Mouse (Mus musculus) kidney, adult 9 months (tissue): ENCODE results near the gene Shroom3.
A peak's percentile ranks its signal among the peaks of the same experiment; 100 is the strongest.

Experiments
- DNase-seq: peaks from one replicate; pipeline ENCODE4 v3.0.0; 2022

The Shroom3 gene

DNA sequence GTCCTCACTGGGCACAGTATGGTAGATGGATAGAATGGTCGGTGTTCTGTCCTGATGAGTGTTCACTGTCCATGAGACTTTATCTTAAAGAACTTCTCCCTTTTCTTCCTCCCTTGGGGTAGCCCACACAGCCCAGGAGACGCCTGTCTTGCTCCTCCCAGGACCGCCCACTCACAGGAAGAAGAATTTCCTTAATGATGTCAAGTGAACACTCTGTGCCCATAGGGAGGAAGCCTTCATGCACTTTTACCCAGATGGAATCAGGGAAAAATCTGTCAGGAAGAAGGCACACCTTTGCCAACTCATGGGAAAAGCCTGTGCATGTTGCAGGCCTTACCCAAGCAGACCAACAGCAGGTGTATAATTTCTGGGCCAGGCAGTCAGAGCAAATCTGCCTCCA, 174.9 kb downstream of the Shroom3 start:
- no peak for DNase-seq

DNA sequence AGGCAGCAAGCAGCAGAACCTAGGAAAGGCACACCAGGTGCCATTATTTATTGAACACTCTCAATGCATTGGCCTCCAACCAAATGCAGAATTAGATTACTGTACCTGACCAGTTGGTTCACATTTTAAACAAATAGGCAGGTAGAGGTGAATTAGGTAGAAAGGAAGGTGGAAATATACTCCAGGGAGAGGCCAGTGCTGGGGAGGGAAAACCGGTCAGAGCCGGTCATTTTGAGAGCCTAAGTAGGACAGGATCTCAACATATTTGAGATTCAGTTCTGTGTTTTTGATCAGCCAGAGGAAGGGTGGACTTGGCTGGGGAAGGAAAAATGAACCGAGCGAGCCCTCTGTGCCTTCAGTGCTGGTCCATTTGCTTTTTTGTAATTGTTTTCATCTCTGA, 175.3 kb downstream of the Shroom3 start:
- DNase-seq = peak; percentile 66

DNA sequence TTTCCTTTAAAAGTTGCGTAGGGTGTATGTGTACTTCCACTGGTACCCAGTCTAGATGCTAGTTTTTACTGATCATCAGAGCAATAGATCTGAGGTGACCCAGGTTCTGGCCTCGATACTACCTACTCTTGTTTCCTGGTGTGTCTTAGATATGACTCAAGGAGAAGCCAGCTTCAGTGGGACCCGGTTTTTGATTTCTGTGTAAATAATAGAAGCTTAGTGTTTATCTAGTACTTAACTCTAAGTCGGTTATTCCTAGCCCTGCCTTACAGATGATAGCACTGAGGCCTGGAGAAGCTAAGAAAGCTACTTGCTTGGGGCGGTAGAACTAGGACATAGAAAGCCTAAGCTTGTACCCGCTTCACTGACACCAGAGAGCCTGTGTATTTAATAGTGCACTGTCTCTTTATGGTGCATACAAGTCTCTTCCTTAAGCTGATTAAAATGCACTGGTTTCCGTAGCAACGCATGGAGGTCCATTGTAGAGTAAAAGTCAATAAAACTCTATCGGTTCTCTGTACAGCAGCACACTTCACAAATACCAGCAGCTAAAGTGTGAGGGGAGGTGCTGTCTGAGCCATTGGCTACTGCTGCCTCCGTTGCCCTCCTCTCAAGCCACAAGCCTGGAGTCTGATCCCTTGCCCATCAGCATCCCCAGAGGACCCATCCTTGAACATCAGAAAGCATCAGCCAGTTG, 178.3 kb downstream of the Shroom3 start:
- no peak for DNase-seq

DNA sequence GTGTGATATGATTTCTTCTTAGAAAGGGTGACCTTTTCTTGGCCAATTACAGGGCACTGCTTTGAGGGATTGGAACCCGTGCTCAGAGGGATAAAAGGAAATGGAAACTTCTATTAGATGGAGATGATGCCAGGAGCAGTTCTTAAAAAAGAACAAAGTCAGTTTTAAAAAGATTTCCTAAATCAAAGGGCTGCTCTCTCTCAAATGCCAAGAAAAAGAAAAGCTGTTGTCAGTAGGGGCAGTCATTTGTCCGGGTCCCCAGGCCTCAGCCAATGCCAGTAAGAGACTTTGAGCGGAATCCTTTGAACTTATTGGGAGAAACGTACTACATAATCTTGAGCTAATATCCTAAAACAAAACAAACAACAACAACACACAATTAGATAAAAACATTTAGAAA, 181.9 kb downstream of the Shroom3 start:
- DNase-seq = no peak

DNA sequence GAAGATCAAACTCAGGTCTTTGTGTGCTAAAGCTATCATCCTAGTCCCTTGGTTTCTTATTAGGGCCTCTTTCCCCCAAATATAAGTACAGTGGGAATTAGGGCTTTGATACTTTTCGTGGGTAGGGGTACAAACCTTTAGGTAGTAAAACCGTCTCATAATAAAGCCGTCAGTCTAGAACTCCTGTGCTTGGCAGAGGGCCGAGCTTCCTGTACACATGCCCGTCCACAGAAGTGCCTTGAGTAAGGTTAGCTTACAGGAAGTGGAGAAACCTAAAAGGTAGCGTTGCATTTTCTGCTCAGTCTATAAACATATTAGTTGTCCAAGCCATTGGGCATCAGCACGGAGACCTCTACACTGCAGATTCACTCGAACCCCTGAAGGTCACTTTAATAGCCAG, 183.3 kb downstream of the Shroom3 start:
- no peak for DNase-seq

DNA sequence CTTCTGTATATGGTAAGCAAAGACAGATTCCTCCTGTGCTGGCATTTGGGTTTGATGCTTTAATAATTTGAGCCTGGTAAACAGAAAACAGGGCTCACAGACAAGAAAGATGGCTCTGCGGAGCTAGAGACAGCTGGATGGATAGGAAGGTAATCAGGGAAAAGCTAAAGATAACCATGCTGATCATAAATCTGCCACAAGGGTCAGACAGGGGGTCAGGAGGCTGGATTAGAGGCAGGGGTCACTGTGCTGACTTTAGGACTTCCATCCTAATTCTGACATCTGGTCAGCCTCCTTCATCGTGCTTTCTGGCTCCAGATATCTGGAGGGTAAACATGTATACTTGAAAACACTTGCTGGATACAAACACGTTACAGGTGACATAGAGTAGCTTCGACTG, 184.0 kb downstream of the Shroom3 start:
- DNase-seq = no peak

DNA sequence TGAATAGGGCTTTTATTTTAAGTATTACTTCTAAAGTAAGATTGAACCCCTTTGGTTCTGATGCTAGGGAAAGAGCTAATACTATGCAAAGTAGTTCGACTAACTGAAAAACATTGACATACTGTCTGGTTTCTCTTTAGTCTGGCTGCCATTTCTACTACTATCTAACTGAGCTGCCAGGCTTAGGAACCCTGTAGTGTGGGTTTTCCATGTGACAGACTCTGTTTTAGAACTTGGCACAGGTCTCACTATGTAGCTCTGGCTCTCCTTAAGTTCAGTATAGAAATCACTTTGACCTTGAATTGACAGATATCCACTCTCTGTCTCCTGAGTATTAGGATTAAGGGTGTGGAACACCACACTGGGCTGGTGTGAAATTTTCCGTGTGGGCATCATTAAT, 185.0 kb downstream of the Shroom3 start:
- DNase-seq = no peak

DNA sequence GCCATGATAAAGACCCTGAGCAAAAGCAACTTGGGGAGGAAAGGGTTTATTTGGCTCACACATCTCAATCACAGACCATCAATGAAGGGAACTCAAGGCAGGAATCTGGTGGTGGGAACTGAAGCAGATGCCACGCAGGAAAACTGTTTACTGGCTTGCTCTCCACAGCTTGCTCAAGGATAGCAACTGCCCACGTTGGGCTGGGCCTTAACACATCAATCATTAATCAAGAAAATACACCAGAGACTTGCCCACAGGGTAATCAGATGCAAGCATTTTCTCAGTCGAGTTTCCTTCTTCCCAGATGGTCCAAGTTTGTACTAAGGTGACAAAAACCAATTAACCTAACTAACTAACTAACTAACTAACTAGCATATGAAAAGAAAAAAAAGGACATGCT, 187.8 kb downstream of the Shroom3 start:
- peak; percentile 65 for DNase-seq

DNA sequence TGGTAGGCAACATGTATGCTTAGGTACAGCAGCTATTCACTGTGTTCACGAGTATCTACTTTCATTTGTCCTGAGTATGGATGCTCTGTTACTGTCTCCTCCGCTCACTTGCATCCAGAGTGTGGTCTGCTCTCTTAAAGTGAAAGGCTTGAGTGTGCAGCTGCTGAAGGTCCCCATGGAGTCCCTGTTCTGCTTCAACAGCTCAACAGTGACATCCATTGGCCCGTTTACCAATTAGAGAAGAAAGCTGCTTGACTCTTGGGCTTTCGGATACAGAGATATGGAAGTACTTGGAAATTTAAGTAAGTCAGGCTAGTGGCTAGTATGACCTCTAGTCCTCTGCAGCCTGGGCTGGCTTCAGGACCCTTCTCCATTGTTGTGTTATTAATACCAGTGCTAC, 188.9 kb downstream of the Shroom3 start:
- peak; percentile 44 for DNase-seq

DNA sequence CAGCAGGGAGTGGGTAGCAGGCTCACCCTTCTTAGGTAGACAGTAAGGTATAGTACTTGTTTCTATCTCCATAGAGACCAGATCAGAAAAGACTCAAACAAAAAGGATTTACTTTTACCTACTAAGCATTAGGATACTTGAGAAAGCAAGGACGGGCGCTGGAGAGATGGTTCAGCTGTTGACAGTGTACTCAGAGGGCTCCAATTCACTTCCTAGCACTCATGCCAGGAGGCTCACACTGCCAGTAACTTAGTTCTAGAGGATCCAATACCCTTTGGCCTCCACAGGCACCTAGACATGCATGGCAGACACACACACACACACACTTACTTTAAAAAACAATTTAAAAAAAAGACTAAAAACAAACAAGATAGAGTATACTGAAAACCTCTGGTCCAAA, 189.8 kb downstream of the Shroom3 start:
- no peak for DNase-seq

DNA sequence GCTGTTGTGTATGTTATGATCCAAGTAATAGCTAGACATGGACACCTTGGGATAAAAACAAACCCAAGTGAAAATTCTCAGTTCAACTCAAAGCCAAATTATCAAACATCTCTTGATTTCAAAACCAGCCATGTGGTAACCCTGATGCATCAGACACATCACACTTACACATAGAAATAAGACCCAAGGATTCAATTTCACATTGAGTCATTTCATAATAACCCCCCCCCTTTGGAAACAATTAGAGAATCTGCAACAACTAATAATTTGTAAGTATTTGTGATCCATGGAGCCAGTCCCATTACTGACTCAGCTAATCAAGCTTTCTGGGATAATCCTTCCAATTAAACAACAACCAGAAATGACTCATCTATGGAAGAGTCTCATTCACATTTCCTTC, 190.3 kb downstream of the Shroom3 start:
- no peak for DNase-seq

DNA sequence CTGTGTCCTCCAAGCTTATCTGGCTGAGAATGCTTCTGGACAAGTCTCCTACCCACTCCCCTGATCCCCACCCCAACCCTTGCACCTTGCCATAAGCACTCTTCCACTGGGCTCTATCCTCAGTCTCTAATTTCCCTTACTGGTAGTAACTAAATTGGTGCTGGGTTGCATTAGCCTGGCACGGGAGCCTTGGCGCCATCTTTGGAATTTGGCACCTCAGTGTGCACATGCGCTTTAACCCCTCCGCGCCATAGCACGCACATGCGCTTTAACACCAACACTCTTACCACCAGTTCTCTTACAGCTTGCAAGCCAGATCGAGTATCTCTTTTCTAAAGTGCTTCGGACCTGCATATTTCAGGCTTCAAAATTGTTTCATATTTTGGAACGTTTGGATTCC, 192.6 kb downstream of the Shroom3 start:
- DNase-seq = no peak

DNA sequence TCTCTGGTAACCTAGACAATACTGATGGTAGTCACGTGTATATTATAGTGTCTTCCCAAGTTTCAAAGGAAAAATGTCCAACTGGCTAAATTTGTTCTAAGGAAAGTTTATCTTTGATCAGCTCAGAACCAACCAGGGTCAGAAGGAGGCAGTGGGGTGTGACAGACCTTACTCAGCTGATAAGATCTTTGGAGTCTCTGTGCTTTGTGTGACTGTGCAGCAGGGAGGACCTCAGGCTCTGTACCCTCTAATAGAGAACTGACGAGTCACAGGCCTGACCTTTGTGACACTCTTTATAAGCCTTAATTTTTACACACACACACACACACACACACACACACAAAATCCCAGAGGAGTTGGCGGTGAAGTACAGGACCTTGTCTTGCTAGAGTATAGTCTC, 193.9 kb downstream of the Shroom3 start:
- DNase-seq = peak; percentile 44

DNA sequence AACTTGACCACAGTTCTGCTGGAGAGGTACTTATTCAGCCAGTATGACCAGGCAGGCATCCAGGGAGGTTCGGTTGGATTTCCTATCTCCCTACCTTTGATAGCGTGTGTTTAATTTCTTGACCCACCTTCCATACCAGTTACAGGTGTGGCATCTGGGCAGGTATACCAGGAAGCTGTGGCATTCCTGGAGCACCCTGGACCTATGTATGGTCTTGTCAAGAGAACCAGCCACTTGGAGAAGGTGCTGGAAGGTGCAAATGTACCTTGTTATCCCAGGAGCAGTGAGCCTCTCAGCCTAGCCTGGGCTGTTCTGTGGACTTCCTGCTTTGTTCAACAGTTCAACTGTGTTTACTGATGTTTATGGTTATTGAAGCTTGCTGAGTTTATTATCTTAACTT, 197.2 kb downstream of the Shroom3 start:
- no peak for DNase-seq

DNA sequence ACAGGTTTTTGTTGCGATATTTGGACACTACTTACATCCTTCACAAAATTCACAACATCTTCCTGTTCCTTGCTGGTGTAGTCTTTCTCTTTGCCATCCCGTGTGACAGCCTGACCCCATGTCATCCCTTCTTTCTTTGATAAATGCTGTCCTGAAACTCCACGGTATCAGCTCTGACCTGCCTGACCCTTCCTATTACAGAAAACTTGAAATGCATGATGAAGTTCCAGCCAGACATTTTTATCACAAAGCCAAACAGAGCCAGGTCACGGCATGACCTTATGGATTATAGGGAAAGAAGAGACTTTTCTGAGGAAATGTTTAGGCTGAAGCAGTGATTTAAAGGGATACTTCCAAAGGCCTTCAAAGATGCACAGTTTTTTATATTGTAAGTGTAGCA, 197.7 kb downstream of the Shroom3 start:
- no peak for DNase-seq

DNA sequence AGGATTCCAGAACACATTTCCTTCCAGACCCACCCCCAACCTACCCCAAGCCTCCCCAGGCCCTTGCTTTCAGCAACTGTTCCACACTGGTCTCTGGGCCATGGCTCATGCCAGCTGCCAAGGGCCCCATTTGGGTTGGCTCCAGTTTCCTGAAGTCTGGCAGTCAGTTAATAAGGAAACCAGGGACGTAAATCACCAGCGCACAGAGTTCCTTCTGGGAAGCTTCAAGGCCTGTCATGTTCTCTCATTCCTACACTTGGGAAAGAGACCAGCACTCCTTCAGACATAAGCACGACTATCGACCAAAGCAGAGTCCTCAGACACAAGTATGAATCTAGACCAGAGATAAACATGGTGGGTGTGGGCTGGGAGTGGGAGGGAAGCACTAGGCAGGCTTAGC, 202.9 kb downstream of the Shroom3 start:
- peak; percentile 53 for DNase-seq

DNA sequence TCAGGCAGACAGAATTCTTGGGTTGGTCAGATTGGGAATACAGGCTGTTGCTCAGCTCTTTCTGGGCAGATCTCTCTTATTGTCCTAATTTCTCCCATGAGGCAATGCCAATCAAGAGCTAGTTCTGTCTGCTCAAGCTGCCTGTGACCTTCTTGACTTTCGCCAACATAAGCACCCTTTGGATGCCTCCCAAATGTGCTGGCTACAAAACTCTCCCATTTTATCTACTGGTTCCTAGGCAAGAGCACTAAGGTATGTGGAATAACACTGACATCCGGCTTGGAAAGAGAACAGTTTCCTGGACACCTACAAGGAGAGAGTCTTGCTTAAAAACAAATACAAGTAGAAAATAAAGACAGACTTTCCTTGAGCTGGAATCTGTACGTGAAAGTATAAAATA, 204.3 kb downstream of the Shroom3 start:
- DNase-seq = no peak

DNA sequence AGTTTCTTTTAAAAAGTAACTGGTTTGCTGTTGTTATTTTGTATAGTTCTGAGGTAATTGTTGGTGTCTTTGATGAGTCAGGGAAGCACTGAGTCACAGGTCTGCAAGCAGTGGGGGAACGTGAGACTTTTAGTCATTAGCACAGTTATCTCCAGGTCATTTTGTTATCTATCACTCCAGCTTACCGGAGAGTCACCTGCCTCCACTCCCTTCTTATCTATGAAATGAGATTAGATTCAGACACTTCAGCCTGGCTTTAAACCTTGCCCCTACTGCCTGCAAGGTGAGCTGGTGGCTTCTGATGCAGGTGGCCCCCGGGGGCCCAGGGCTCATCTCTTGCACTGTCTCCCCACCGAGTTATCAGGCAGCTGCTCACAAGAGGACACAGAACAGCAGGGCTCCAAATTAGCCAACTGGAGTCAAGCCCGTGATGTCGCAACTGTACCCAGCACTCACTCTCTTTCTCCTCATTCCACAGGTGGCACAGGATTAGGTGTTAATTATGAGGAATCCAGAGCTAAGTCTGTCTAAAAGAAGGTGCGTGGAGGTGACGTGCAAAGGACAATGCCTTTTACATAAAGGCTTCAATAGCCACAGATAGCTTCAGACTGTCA, 205.5 kb downstream of the Shroom3 start:
- no peak for DNase-seq

DNA sequence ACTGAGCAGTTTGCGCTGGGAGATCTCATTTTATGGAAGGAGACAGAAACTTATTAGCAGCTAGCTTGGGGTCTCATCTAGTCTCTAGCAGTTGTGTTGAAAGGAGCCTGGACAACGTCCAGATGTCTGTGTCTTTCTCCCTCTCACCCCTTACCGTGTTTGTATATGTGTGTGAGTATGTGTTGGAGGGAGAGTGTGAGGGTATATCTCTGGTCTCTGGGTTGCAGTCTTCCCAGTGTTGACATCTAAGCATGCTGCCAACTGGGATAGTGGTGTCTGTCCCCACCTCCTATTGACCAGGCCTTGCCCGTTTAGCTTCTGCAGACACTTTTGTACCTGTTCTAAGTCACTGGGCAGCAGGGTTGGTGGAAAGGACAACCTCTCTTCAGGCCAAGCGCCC, 207.7 kb downstream of the Shroom3 start:
- no peak for DNase-seq

DNA sequence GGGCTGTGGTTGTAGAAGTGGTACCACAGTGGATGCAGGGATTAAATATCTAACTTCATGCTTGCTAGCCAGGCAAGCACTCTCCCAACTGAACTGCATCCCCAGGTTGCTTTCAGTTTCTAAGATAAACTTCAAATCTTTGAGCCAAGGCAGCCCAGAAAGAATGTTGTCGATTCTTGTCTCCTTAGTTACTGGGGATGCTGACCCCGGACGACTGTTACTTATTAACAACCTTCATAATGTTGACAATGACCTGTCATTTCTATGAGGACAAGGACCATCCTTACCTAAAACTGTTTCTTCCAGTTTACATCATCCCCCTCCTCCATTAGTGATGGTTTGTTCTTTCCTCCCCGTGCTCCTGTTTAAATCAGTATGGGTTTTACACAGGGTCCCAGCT, 210.0 kb downstream of the Shroom3 start:
- DNase-seq = peak; percentile 36

DNA sequence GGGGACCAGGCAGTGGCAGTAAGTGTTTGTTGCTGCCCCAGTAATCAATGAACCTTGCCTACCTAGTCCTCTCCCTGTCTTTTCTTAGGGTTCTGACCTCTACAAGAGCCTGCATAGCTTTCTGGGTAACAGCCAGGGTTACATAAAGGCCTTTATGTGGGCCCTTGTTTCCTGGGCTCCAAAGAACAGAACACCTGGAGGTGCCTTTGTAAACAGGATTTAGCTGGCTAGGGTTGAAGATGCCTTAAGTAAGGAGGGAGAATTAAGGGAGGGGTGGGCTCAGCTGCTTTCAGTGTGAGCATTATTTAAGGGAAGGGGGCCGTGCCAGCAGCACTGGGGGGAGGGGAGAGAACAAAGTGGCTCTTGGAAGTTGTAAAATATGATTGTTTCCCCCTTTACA, 210.5 kb downstream of the Shroom3 start:
- DNase-seq = peak; percentile 37

DNA sequence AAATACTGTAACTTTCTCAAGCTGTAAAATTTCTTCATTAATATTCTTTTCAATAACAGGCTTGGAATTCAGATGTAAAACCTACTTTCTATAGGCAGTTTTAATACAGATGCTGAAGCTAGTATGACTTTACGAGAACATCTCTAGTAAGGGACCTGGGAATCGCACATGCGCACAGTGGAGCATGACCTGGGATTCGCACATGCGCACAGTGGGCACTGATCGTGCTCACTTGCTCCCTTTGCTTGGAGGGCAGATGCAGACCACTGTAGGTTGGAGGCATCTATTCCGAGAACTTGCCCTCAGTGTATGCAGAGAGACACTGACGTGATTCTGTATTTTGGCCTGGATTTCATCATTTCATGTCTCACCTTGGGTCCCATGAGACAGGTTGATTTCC, 212.6 kb downstream of the Shroom3 start:
- no peak for DNase-seq

DNA sequence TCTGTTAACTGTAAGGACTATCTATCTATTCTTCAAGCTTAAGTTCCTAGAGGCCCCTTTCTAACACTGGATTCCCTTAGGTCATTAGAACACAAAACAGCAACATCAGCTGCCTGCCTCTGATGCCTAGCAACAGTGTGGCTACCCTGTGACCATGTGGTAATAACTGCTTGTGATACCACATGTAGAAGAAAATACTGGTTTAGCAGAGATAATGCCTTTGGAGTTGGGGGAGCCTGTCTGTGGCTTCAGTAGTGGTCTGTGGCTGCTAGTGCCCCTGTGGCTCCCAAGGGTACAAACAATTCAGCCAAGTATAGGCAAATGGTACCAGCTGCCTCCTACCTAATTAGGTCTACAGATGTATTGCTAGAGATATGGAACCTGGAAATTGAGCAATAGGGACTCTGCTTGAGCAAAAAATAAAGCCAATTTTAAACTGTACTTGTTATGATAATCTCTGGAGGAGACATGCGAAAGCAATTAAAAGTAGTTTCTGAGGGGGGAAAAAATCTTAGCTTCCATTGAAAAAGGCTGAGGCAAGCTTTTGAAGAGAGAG, 213.6 kb downstream of the Shroom3 start:
- no peak for DNase-seq

DNA sequence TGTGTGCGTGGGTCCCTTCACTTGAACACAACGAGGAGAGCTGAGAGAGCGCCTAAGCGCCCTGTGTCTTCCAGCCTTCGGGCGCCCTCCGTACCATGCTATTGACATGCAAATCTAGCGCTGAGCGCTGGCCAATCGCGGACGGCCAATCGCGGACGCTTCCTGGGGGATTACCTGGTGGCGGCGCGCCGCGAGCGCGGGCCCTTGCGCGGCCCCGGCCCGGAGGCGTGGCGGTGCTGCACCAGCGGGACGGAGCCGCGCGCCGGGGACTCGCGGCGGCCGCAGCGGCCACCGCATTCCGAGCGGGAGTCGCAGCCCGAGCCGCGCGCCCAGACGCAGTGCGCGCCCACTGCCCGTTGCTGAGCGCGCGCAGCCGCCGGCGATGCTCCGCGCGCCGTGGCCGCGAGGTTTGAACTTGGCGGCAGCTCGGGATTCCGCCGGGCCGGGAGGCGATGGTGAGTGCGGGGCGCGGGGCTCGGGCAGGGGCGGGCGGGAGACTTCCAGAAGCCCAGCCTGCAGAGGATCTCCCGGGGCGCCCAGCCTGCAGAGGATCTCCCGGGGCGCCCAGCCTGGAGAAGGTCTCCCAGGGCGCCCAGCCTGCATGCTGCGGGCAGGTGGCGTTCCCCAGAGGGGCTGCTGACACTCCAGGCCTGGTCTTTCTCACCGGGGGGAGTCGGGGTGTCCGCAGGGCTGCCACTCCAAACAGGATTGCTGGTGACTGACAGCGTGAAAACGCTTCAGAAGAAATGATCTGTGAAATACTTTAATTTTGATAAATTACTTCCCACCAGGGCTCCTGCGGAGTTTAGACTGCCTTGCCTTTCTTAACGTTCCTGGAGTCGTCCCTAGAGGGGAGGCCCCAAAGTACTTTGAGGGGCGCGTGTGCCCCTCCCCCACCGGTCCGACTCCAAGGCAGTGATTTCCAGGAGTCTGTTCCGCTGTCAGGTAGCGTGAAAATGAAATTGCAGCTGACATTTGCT, 214.8 kb downstream of the Shroom3 start:
- peak; percentile 78 for DNase-seq
